Mouse (Mus musculus): Measurements from ENCODE around the gene Carmil1. TPM values are rescaled to one million over a fixed set of nuclear protein-coding genes. Genes with fewer than 3 reads are reported as not detected.

Gene Carmil1
- polyA plus RNA-seq, 1 experiment from 2014 or later, result 16.6 TPM

GRCm38 (mm10) chr13:24177600-24177999 is 103.0 kb downstream of the Carmil1 start:
- H3K4me2 ChIP-seq, result no peak overlapping the region
- ATAC-seq (ENCODE audit: low FRiP score) (no peak), DNase-seq (ENCODE audit: low spot score, missing footprints) (peak; percentile 64)
- no peaks in the 10 kb centered on the region for H3K27me3 ChIP-seq (ENCODE audit: control insufficient read depth, insufficient read depth, low read length)
- no peaks in the 10 kb centered on the region for H3K36me3 ChIP-seq (ENCODE audit: control insufficient read depth, insufficient read depth, low read length)
- 83% methylated on average over 5 of the region's 5 CpGs for WGBS
- H3K4me1 ChIP-seq (ENCODE audit: control insufficient read depth, insufficient read depth, low read length), result 0 out of 2 replicates have a peak, but pooled peaks cover under 1% of the 10 kb centered on the region
- no peak overlapping the region for H3K27ac ChIP-seq (ENCODE audit: low read depth, low read length)
- H3K9ac ChIP-seq (ENCODE audit: low read length), result no peak overlapping the region
- H3K4me3 ChIP-seq (ENCODE audit: low read depth, low read length), result no peak overlapping the region
- H3K9me3 ChIP-seq (ENCODE audit: control insufficient read depth, low read length), result no peaks in the 10 kb centered on the region

- WGBS, result 83% methylated on average over 4 of the region's 4 CpGs
- Histone ChIP-seq H3K9ac (ENCODE audit: low read length) (no peak overlapping the region), H3K4me1 (ENCODE audit: control insufficient read depth, insufficient read depth, low read length) (no peaks in the 10 kb centered on the region), H3K9me3 (ENCODE audit: control insufficient read depth, low read length) (no peaks in the 10 kb centered on the region), H3K4me3 (ENCODE audit: low read depth, low read length) (no peak overlapping the region), H3K36me3 (ENCODE audit: control insufficient read depth, insufficient read depth, low read length) (no peaks in the 10 kb centered on the region), H3K27ac (ENCODE audit: low read depth, low read length) (no peak overlapping the region), H3K4me2 (no peak overlapping the region), H3K27me3 (ENCODE audit: control insufficient read depth, insufficient read depth, low read length) (no peaks in the 10 kb centered on the region)
- DNase-seq (ENCODE audit: low spot score, missing footprints) (no peak), ATAC-seq (ENCODE audit: low FRiP score) (no peak)
Measured at GRCm38 (mm10) chr13:24176835-24177234, 103.8 kb downstream of the Carmil1 start.

GRCm38 (mm10) chr13:24169658-24170057 is 110.9 kb downstream of the Carmil1 start:
- DNase-seq (ENCODE audit: low spot score, missing footprints), result no peak
- Histone ChIP-seq H3K27me3 (ENCODE audit: control insufficient read depth, insufficient read depth, low read length) (no peaks in the 10 kb centered on the region), H3K4me2 (no peak overlapping the region), H3K9ac (ENCODE audit: low read length) (no peak overlapping the region), H3K4me3 (ENCODE audit: low read depth, low read length) (no peak overlapping the region), H3K36me3 (ENCODE audit: control insufficient read depth, insufficient read depth, low read length) (no peaks in the 10 kb centered on the region), H3K4me1 (ENCODE audit: control insufficient read depth, insufficient read depth, low read length) (no peaks in the 10 kb centered on the region), H3K27ac (ENCODE audit: low read depth, low read length) (no peak overlapping the region), H3K9me3 (ENCODE audit: control insufficient read depth, low read length) (no peaks in the 10 kb centered on the region)
- no peak for ATAC-seq (ENCODE audit: low FRiP score)
- WGBS, result 92% methylated on average over 1 of the region's 1 CpGs

- H3K27ac ChIP-seq (ENCODE audit: low read depth, low read length), result no peak overlapping the region
- H3K4me3 ChIP-seq (ENCODE audit: low read depth, low read length), result no peak overlapping the region
- WGBS, result 86% methylated on average over 1 of the region's 1 CpGs
- DNase-seq (ENCODE audit: low spot score, missing footprints) (no peak), ATAC-seq (ENCODE audit: low FRiP score) (no peak)
- no peak overlapping the region for H3K4me2 ChIP-seq
- no peaks in the 10 kb centered on the region for H3K9me3 ChIP-seq (ENCODE audit: control insufficient read depth, low read length)
- no peak overlapping the region for H3K9ac ChIP-seq (ENCODE audit: low read length)
- no peaks in the 10 kb centered on the region for H3K4me1 ChIP-seq (ENCODE audit: control insufficient read depth, insufficient read depth, low read length)
- no peaks in the 10 kb centered on the region for H3K27me3 ChIP-seq (ENCODE audit: control insufficient read depth, insufficient read depth, low read length)
- H3K36me3 ChIP-seq (ENCODE audit: control insufficient read depth, insufficient read depth, low read length), result no peaks in the 10 kb centered on the region
Measured at GRCm38 (mm10) chr13:24163368-24163767, 117.2 kb downstream of the Carmil1 start.

GRCm38 (mm10) chr13:24161105-24161504 is 119.5 kb downstream of the Carmil1 start:
- 82% methylated on average over 4 of the region's 4 CpGs for whole genome bisulfite sequencing
- DNase-seq (ENCODE audit: low spot score, missing footprints), result no peak
- H3K9ac ChIP-seq (ENCODE audit: low read length), result no peak overlapping the region
- no peak overlapping the region for H3K4me3 ChIP-seq (ENCODE audit: low read depth, low read length)
- H3K27ac ChIP-seq (ENCODE audit: low read depth, low read length), result no peak overlapping the region
- no peak for ATAC-seq (ENCODE audit: low FRiP score)
- H3K4me1 ChIP-seq (ENCODE audit: control insufficient read depth, insufficient read depth, low read length), result no peaks in the 10 kb centered on the region
- no peak overlapping the region for H3K4me2 ChIP-seq
- H3K9me3 ChIP-seq (ENCODE audit: control insufficient read depth, low read length), result no peaks in the 10 kb centered on the region
- H3K27me3 ChIP-seq (ENCODE audit: control insufficient read depth, insufficient read depth, low read length), result no peaks in the 10 kb centered on the region
- no peaks in the 10 kb centered on the region for H3K36me3 ChIP-seq (ENCODE audit: control insufficient read depth, insufficient read depth, low read length)

GRCm38 (mm10) chr13:24159972-24160371 is 120.6 kb downstream of the Carmil1 start:
- Histone ChIP-seq H3K27me3 (ENCODE audit: control insufficient read depth, insufficient read depth, low read length) (no peaks in the 10 kb centered on the region), H3K4me2 (no peak overlapping the region), H3K27ac (ENCODE audit: low read depth, low read length) (no peak overlapping the region), H3K36me3 (ENCODE audit: control insufficient read depth, insufficient read depth, low read length) (no peaks in the 10 kb centered on the region), H3K4me3 (ENCODE audit: low read depth, low read length) (no peak overlapping the region), H3K4me1 (ENCODE audit: control insufficient read depth, insufficient read depth, low read length) (no peaks in the 10 kb centered on the region), H3K9me3 (ENCODE audit: control insufficient read depth, low read length) (no peaks in the 10 kb centered on the region), H3K9ac (ENCODE audit: low read length) (no peak overlapping the region)
- DNase-seq (ENCODE audit: low spot score, missing footprints), result peak; percentile 64
- no peak for ATAC-seq (ENCODE audit: low FRiP score)
- WGBS, result 83% methylated on average over 4 of the region's 4 CpGs

- Histone ChIP-seq H3K4me1 (ENCODE audit: control insufficient read depth, insufficient read depth, low read length) (no peaks in the 10 kb centered on the region), H3K9me3 (ENCODE audit: control insufficient read depth, low read length) (no peaks in the 10 kb centered on the region), H3K4me3 (ENCODE audit: low read depth, low read length) (no peak overlapping the region), H3K9ac (ENCODE audit: low read length) (no peak overlapping the region), H3K27me3 (ENCODE audit: control insufficient read depth, insufficient read depth, low read length) (no peaks in the 10 kb centered on the region), H3K36me3 (ENCODE audit: control insufficient read depth, insufficient read depth, low read length) (no peaks in the 10 kb centered on the region), H3K27ac (ENCODE audit: low read depth, low read length) (no peak overlapping the region), H3K4me2 (no peak overlapping the region)
- DNase-seq (ENCODE audit: low spot score, missing footprints), result peak; percentile 41
- WGBS, result 88% methylated on average over 8 of the region's 8 CpGs
- no peak for ATAC-seq (ENCODE audit: low FRiP score)
Measured at GRCm38 (mm10) chr13:24159190-24159965, 121.2 kb downstream of the Carmil1 start.

GRCm38 (mm10) chr13:24157560-24158011 is 123.0 kb downstream of the Carmil1 start:
- WGBS, result 93% methylated on average over 10 of the region's 10 CpGs
- Histone ChIP-seq H3K27ac (ENCODE audit: low read depth, low read length) (no peak overlapping the region), H3K4me1 (ENCODE audit: control insufficient read depth, insufficient read depth, low read length) (no peaks in the 10 kb centered on the region), H3K4me2 (no peak overlapping the region), H3K27me3 (ENCODE audit: control insufficient read depth, insufficient read depth, low read length) (no peaks in the 10 kb centered on the region), H3K9ac (ENCODE audit: low read length) (no peak overlapping the region), H3K9me3 (ENCODE audit: control insufficient read depth, low read length) (no peaks in the 10 kb centered on the region), H3K4me3 (ENCODE audit: low read depth, low read length) (no peak overlapping the region), H3K36me3 (ENCODE audit: control insufficient read depth, insufficient read depth, low read length) (no peaks in the 10 kb centered on the region)
- ATAC-seq (ENCODE audit: low FRiP score) (no peak), DNase-seq (ENCODE audit: low spot score, missing footprints) (peak; percentile 59)

- H3K4me3 ChIP-seq (ENCODE audit: low read depth, low read length), result no peak overlapping the region
- no peaks in the 10 kb centered on the region for H3K36me3 ChIP-seq (ENCODE audit: control insufficient read depth, insufficient read depth, low read length)
- H3K9ac ChIP-seq (ENCODE audit: low read length), result no peak overlapping the region
- H3K27ac ChIP-seq (ENCODE audit: low read depth, low read length), result no peak overlapping the region
- WGBS, result 46% methylated on average over 6 of the region's 6 CpGs
- no peak overlapping the region for H3K4me2 ChIP-seq
- no peaks in the 10 kb centered on the region for H3K4me1 ChIP-seq (ENCODE audit: control insufficient read depth, insufficient read depth, low read length)
- DNase-seq (ENCODE audit: low spot score, missing footprints) (peak; percentile 45), ATAC-seq (ENCODE audit: low FRiP score) (no peak)
- H3K27me3 ChIP-seq (ENCODE audit: control insufficient read depth, insufficient read depth, low read length), result no peaks in the 10 kb centered on the region
- H3K9me3 ChIP-seq (ENCODE audit: control insufficient read depth, low read length), result no peaks in the 10 kb centered on the region
Measured at GRCm38 (mm10) chr13:24155190-24155589, 125.4 kb downstream of the Carmil1 start.

All from midbrain, embryonic 11.5 days (tissue).